Mouse (Mus musculus) MEL (cell line): ENCODE measurements around the gene Dars.

Experiments used
- CTCF ChIP-seq, 3 experiments: IDR thresholded peaks in 2 of 3; conservative IDR thresholded peaks in 1 of 3; 2 replicates each; pipeline ENCODE4 v1.5.1; 2011 to 2012; ENCODE audit warnings: low read length in 3 of 3, low read depth in 2 of 3, mild to moderate bottlenecking in 2 of 3, improper control_type of control experiment in 1 of 3, inconsistent platforms in 1 of 3, mixed read lengths in 1 of 3, moderate library complexity in 1 of 3; ENCODE audit not compliant: control insufficient read depth in 1 of 3, insufficient read depth in 1 of 3, poor library complexity in 1 of 3, severe bottlenecking in 1 of 3
- EP300 ChIP-seq, 2 experiments: IDR thresholded peaks; 2 replicates each; pipeline ENCODE4 v1.6.1; 2011; ENCODE audit warnings: improper control_type of control experiment in 2 of 2, low read length in 2 of 2, low read depth in 1 of 2, mild to moderate bottlenecking in 1 of 2
- GATA1 ChIP-seq: IDR thresholded peaks from 2 replicates; pipeline ENCODE4 v1.6.1; 2011; ENCODE audit warnings: low read depth, low read length, improper control_type of control experiment
- NELFE ChIP-seq: IDR thresholded peaks from 2 replicates; pipeline ENCODE4 v1.6.1; 2011; ENCODE audit warnings: low read depth, low read length, improper control_type of control experiment
- POLR2A ChIP-seq, 2 experiments: IDR thresholded peaks; 2 replicates each; pipeline ENCODE4 v1.6.1; 2011 to 2012; ENCODE audit warnings: low read length in 2 of 2, mild to moderate bottlenecking in 2 of 2, control low read depth in 1 of 2, improper control_type of control experiment in 1 of 2, low read depth in 1 of 2, moderate library complexity in 1 of 2; ENCODE audit not compliant: control insufficient read depth in 1 of 2, insufficient read depth in 1 of 2, poor library complexity in 1 of 2
- SIN3A ChIP-seq: IDR thresholded peaks from 2 replicates; pipeline ENCODE4 v1.6.1; 2012; ENCODE audit warnings: low read length, improper control_type of control experiment, inconsistent platforms
- USF1 ChIP-seq: IDR thresholded peaks from 2 replicates; pipeline ENCODE4 v1.6.1; 2014; ENCODE audit warnings: low read depth, mild to moderate bottlenecking, inconsistent platforms, low read length, improper control_type of control experiment, moderate library complexity
- ZC3H11A ChIP-seq: IDR thresholded peaks from 2 replicates; pipeline ENCODE4 v1.6.1; 2012; ENCODE audit warnings: low read depth, mild to moderate bottlenecking, inconsistent platforms, low read length, improper control_type of control experiment
- ZMIZ1 ChIP-seq: IDR thresholded peaks from 2 replicates; pipeline ENCODE4 v1.6.1; 2012; ENCODE audit warnings: low read depth, mild to moderate bottlenecking, inconsistent platforms, low read length, improper control_type of control experiment, moderate library complexity

DNA sequence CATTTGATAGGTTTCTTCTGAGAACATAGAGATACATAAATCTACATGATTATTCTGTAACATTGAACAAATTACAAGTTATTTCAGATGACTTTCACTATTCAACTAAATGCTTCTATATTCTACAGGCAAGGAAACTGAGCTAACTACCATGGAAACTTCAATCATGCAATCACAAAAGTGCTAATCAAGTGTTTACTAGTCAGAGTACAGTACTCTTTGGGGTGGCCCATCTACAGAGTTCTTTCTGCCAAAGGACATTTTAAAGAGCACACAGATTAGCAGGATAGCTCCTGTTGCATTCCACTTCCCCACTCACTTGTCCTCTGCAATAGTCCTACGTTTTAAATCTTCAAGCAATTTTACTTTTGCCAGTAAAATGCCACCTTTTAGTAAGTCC lies 11.5 kb downstream of the Dars start:
- TF ChIP-seq CTCF (IDR thresholded peaks at IDR 0.05 in 2 of 3, conservative IDR thresholded peaks at IDR 0.05 in 1 of 3; ENCODE audit: control insufficient read depth in 1 of 3, insufficient read depth in 1 of 3, low read depth in 2 of 3, low read length in 3 of 3, poor library complexity in 1 of 3, severe bottlenecking in 1 of 3) (no peak), NELFE (no peak), SIN3A (no peak), ZMIZ1 (no peak), USF1 (no peak), POLR2A (IDR thresholded peaks at IDR 0.05; ENCODE audit: control insufficient read depth in 1 of 2, insufficient read depth in 1 of 2, low read depth in 1 of 2, low read length in 2 of 2, poor library complexity in 1 of 2) (no peak), GATA1 (no peak), ZC3H11A (no peak), EP300 (IDR thresholded peaks at IDR 0.05; ENCODE audit: low read depth in 1 of 2, low read length in 2 of 2) (no peak)
